Mouse (Mus musculus): ENCODE results near the gene Ccr9.

The Ccr9 gene

DNA sequence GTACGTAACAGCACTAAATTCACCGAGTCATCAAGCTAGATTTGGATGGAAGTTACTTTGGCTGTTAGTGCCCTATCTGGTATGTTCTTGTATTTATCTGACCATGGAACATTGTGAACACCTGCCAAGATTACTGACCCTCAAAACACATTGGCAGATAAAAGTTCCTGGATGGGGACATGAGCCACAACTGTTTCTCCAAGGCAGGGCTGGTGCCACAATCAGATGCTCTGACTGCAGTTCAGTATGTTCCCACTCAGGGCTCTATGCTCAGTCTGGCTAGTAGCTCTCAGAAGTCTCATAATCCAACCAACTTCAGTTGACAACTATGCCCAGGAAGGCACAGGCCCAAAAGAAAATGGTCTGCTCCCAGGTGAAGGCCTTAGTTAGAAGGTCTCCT, 124.2 kb downstream of the Ccr9 start:
- DNase-seq (ENCODE audit: low read depth, low spot score), result no peak

DNA sequence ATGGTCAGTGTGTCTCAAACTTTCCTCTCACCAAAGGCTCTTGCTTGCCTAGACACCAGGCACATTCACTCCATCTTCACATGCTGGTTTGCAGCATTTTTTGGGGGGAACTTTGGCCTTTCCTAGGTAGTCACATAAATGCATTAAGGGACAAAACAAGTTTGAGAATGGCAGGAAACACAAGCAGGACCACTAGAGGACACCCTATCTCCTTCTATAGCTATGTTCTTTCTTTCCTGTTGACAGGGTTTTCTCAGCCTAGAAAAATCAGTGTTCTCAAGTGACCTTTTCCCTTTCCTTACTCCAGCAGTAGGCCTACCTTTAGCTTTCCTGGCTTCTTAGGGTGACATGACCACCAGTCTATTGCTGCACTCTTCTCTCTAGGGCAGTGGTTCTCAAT, 124.7 kb downstream of the Ccr9 start:
- DNase-seq (ENCODE audit: low read depth, low spot score), result peak; percentile 32

DNA sequence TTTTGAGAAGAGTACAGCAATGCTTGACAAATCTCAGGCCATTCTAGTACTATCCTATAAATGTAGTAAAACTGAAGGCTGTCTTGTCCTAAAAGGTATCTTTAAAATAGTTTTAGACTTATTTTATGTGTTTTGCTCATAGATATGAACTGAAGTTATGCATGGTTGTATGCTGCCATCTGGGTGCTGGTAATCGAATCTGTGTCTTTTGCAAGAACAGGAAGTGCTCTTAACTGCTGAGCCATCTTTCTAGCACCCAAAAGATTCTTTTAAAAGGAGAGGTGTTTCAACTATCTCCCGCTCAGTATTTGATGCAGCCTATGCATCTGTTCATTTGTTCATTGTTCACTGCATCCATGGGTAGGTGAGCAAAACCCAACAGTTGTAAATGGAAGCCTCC, 127.0 kb downstream of the Ccr9 start:
- DNase-seq (ENCODE audit: low read depth, low spot score), result no peak

DNA sequence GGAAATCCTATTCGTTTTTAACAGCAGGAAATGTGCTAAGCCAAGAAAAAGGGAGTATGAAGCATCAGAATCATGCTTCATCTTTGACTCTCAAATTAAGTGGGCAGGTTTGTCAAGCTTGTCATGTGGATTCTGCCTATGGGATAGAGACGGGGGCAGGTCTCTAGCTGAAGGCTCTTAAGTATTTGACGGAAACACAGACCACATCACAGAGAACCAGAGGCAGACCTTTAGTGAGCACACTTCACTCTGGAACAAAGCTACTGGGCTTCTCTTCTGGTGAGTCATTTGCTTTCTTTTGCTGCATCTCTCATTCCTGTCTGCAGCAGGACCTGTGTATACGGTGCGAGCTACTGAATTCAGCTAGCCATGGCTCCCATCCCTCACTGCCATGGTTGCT, 128.0 kb downstream of the Ccr9 start, which contains the start of gene Cxcr6:
Gene Cxcr6 (plus strand): TSS at position 209 of the 400 bp plus-strand sequence.
- DNase-seq (ENCODE audit: low read depth, low spot score), result no peak

DNA sequence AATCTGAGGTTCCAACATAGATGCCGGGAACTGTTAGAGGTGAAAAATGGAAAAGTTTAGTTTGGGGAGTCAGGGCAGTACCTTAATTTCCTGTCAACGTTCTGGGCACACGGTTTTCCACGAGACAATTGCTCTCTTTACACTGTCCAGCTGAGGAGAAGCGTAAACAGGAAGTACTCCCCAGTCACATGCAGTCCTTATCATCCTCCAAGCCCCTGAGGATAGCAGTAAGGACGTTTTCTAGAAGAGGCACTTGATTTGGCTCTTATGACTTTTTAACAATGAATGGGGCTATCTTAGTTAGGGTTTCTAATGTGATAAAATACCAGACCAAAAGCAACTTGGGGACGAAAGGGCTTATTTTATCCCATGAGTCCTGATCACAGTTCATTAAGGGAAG, 130.3 kb downstream of the Ccr9 start:
- DNase-seq (ENCODE audit: low read depth, low spot score), result no peak

DNA sequence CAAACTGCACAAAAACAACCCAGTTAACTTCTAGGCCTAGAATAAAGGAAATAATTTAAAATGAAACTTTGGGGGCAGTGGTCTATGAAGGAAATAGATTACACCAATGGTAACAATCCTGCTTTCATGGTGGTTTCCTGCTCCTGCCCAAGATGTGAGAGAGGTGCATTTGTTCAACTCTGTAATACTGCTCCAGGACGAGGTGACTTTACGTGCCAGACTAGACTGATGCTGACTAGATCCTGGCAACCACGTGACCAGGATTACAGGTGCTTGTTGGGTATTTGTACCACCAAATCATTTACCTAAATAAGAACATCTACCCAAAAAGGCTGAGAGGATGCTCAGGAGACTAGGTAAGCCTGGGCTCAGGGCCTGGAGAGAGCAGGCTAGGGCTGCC, 133.6 kb downstream of the Ccr9 start:
- no peak for DNase-seq (ENCODE audit: low read depth, low spot score)

DNA sequence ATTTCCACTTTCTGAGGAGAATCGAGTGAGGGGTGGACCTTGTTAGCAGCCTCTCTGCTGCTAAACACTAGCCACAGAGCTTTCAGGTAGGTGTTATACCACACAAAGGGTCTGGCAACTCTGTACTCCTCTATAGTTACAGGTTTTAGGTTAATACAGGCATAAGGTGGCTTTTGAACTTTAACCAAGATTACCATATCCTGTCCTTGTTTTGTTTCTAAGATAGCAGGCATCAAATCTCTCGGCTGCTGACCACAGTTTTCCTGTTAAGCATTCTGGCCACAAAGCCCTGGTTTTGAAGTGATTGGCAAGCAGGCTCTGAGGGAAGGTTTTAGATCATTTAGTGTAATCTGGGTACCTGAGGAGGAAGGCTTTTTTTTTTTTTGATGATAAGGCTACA, 136.1 kb downstream of the Ccr9 start:
- no peak for DNase-seq (ENCODE audit: low read depth, low spot score)

DNA sequence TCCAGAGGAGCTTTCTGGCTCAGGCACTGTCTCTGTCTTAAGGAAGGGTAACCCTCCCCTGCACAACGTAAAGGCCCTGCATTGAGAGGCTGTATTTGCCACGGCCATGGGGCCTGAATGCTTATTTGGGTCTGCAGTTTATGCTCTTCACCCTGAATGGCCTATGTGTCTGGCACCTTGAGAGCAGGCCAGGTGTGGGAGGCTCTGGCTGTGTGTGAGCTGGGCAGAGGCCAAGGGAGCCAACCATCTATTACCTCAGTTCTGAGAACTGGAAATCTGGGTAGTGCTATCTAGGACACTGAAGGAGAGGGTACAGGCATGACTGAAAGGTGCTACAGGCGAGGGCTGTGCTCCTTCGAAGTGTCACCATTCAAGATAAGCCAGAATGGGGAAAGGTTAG, 136.6 kb downstream of the Ccr9 start:
- DNase-seq (ENCODE audit: low read depth, low spot score), result no peak

DNA sequence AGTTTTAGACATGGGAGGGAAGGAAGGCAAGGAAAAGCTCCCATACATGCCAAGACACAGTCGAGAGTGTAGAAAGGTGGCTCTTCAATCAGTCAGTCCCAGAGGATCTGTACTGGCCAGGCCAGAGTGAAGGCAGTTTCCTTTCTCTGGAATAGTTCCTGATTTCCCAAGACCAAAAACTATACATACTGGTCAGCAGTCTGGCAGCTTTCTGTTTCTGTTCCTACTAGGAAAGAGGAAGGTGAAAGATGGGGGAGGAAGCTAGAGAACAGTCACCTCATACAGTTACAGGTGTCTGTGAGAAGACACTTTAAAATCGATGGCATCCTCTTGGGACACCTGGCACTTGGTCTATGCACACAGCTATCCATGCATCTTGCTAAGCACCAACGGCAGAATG, 137.2 kb downstream of the Ccr9 start:
- peak; percentile 26 for DNase-seq (ENCODE audit: low read depth, low spot score)

DNA sequence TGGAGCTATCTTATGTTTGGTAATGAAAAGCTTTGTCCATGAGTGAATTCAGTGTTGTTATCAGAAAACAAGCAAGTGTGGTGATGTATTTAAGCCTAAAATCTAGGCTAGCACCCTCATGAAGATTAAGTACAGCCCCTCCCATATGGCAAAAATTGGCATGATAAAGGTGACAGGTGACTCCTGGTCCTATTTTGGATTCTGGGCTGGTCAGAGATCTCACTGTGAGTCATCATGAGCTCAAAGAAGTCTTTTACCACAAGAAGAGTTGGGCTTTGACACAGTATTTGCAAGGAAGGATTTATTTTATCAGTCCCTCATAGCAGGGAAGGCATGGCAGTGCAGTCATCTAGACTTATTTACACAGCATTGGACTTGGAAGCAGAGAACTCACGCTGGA, 137.8 kb downstream of the Ccr9 start:
- no peak for DNase-seq (ENCODE audit: low read depth, low spot score)

DNA sequence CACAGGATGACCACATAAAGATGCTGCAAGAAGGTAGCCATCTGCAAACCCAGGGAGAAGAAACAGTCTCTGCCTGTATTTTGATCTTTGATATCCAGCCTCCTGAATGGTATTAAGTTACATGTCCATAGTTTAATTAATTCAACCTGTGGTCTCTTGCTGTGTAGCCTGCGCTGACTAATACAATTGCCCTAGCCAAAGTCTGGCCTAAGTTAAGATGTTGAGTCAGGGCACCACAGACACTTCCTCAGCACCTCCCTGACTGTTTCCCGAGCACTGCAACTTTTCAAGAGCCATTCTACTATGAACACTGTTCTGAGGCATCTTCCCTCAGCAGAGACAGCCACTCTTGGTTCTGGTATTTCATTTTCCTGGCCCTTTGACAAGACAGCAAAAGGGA, 140.4 kb downstream of the Ccr9 start:
- no peak for DNase-seq (ENCODE audit: low read depth, low spot score)

DNA sequence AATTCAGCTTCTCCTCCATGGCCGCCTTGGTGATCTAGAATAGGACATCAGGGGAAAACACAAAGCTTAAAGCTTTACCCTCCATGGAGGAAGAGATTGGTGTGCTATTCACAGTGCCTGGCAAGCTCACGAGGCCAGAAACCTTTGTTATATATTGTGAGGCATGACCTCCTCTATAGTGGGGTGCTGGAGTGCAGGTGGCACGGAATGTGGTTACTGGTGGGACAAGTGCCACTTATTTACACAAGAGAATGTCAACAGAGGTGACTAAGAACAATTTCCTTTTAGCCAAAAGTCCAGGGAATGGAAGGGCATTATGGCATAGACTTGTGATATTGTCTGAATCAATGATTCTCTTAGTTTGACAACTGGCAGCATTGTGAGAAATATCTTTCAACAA, 148.4 kb downstream of the Ccr9 start:
- DNase-seq (ENCODE audit: low read depth, low spot score), result no peak

DNA sequence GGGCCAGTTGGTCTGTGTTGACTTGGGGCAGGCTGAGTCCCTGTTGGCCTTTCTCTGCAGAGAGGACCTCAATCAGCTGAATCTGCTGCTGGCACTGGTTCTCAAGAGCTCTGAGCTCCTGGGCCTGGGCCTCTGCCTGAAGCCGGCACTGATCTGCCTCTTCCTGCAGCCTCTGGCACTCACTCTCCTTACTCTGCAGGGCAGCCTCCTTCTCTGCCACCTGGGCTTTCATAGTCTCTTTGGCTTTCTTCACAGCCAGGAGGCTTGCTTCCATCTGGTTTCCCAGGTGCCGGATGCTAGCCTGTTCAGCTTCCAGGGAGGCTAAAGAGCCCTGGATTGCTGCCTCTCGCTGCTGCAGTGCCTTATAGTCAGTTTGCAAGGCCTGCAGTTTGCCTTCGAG, 150.7 kb downstream of the Ccr9 start:
- DNase-seq (ENCODE audit: low read depth, low spot score), result no peak
